ENCODE assay signal across 26 mouse cellular contexts in the genomic region with DNA sequence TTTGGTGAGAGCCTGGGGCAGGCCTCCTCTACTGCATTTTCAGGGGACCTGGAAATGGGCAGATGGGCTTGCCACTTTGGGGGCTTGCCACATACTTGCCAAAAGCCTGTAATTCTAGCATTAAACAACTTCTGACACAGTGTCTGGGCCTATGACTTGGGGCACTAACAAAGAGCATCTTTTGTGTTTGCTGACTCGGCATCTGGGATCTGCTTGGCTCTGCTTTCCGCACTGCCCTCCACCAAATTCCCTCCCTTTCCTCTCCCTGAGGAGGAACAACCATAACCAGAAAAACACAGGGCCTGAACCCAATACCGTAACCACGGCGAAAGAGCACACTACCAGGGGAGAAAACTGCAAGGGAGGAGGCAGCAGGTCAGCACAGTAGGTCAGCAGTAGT.
"Had no signal": no experiment of that assay in that cellular context is flagged by ENCODE, and none has a peak within 500 bp of the region (broad histone marks: within the 10 kb centered on the region; RNA-seq: fewer than 3 reads in every experiment).

No protein-coding gene starts in this region.

- ATAC-seq: hindbrain, embryonic 16.5 days; inflammation-experienced regulatory T-cells, adult 6 months; intestine, embryonic 15.5 days; intestine, postnatal 0 days had no signal

- H3K9me3 ChIP-seq: heart, embryonic 10.5 days; heart, embryonic 12.5 days; hindbrain, embryonic 12.5 days; intestine, embryonic 15.5 days; kidney, embryonic 15.5 days; limb, embryonic 10.5 days; limb, embryonic 12.5 days; liver, embryonic 13.5 days had no signal

- H3K27ac ChIP-seq: gastrocnemius, adult 2 months; heart, embryonic 10.5 days; hindbrain, embryonic 12.5 days; hindbrain, embryonic 14.5 days; intestine, embryonic 15.5 days; kidney, embryonic 15.5 days; kidney, postnatal 0 days; left cerebral cortex, adult 2 months; limb, embryonic 10.5 days; limb, embryonic 12.5 days had no signal

- H3K4me3 ChIP-seq: gastrocnemius, adult 2 months; heart, embryonic 10.5 days; heart, embryonic 12.5 days; hindbrain, embryonic 12.5 days; intestine, embryonic 15.5 days; kidney, embryonic 15.5 days; left cerebral cortex, adult 2 months; limb, embryonic 10.5 days; limb, embryonic 12.5 days; liver, embryonic 13.5 days had no signal

- H3K4me1 ChIP-seq: heart, embryonic 12.5 days; hindbrain, embryonic 12.5 days; intestine, embryonic 15.5 days; kidney, embryonic 15.5 days; limb, embryonic 10.5 days; limb, embryonic 12.5 days had no signal

- H3K9ac ChIP-seq: heart, embryonic 12.5 days; hindbrain, embryonic 12.5 days; hindbrain, embryonic 14.5 days; intestine, embryonic 15.5 days; kidney, embryonic 15.5 days; limb, embryonic 12.5 days; liver, embryonic 13.5 days had no signal

- DNase-seq: gastrocnemius, adult 2 months; gastrocnemius, postnatal 10 days; gastrocnemius, postnatal 25 days; heart, adult 18-20 months; heart, postnatal 10 days; heart, postnatal 4 days; kidney, adult 18-20 months; kidney, adult 9 months; kidney, postnatal 14 days; kidney, postnatal 36 days; liver; liver, embryonic 13.5 days had no signal

- H3K4me2 ChIP-seq: heart, embryonic 12.5 days; hindbrain, embryonic 12.5 days; hindbrain, embryonic 14.5 days; intestine, embryonic 15.5 days; kidney, embryonic 15.5 days; limb, embryonic 12.5 days; liver, embryonic 11.5 days; liver, embryonic 13.5 days had no signal

- H3K27me3 ChIP-seq: heart, embryonic 12.5 days; hindbrain, embryonic 12.5 days; intestine, embryonic 15.5 days; kidney, embryonic 15.5 days; limb, embryonic 12.5 days; liver, embryonic 13.5 days had no signal
